Mouse (Mus musculus) CH12.LX (cell line): Measurements from ENCODE around the gene Gdpd2. TPM values are rescaled to one million over a fixed set of nuclear protein-coding genes. Genes with fewer than 3 reads are reported as not detected.

Source experiments
- DNase-seq: peaks from one replicate; pipeline ENCODE4 v3.0.0-alpha.2; 2013; ENCODE audit errors: extremely low read depth
- H3K27ac ChIP-seq: 2 replicates; pipeline ENCODE4 v1.5.1; 2012; ENCODE audit warnings: low read depth, mild to moderate bottlenecking, control low read depth, moderate library complexity; ENCODE audit not compliant: insufficient read depth
- H3K27me3 ChIP-seq: replicated peaks from 2 replicates; pipeline ENCODE3; 2012; ENCODE audit warnings: inconsistent platforms
- H3K36me3 ChIP-seq, 2 experiments: replicated peaks in 1 of 2; 2 replicates each; pipeline versions ENCODE3 to v1.6.1; 2012; ENCODE audit warnings: inconsistent platforms in 1 of 2, low read length in 1 of 2, mild to moderate bottlenecking in 1 of 2, mixed read lengths in 1 of 2, moderate library complexity in 1 of 2; ENCODE audit not compliant: control insufficient read depth in 1 of 2, insufficient read depth in 1 of 2
- H3K4me1 ChIP-seq, 2 experiments: 2 replicates each; pipeline ENCODE4 v1.6.1; 2012; ENCODE audit warnings: inconsistent platforms in 1 of 2, moderate library complexity in 1 of 2; ENCODE audit not compliant: insufficient read depth in 2 of 2, control insufficient read depth in 1 of 2
- H3K4me2 ChIP-seq: 2 replicates; pipeline ENCODE4 v1.6.1; 2012; ENCODE audit warnings: low read depth, mild to moderate bottlenecking, control low read depth; ENCODE audit not compliant: poor library complexity, insufficient read depth, severe bottlenecking
- H3K4me3 ChIP-seq, 3 experiments: fragments of 150-350 bp in 1 of 3; sonication (generic) in 1 of 3; replicated peaks in 1 of 3; 2 replicates each; pipeline versions ENCODE3 to v1.5.1; 2011 to 2012; ENCODE audit warnings: low read depth in 2 of 3, low read length in 2 of 3, mild to moderate bottlenecking in 2 of 3, moderate library complexity in 2 of 3, control low read depth in 1 of 3, improper control_type of control experiment in 1 of 3, inconsistent platforms in 1 of 3, mixed read lengths in 1 of 3; ENCODE audit not compliant: poor library complexity in 1 of 3
- H3K79me2 ChIP-seq: replicated peaks from 2 replicates; pipeline ENCODE4 v1.6.1; 2012; ENCODE audit warnings: mild to moderate bottlenecking, moderate library complexity; ENCODE audit not compliant: control insufficient read depth, poor library complexity, insufficient read depth, severe bottlenecking; ENCODE audit errors: extremely low read depth
- H3K9ac ChIP-seq: 2 replicates; pipeline ENCODE4 v1.6.1; 2012; ENCODE audit warnings: low read depth, mild to moderate bottlenecking, control low read depth, moderate library complexity; ENCODE audit not compliant: insufficient read depth
- H3K9me3 ChIP-seq: replicated peaks from 2 replicates; pipeline ENCODE3; 2012; ENCODE audit warnings: low read length, inconsistent platforms, mixed read lengths
- BHLHE40 ChIP-seq: IDR thresholded peaks from 2 replicates; pipeline ENCODE4 v1.6.1; 2011; ENCODE audit warnings: mild to moderate bottlenecking, low read depth, low read length, improper control_type of control experiment
- CHD1 ChIP-seq: IDR thresholded peaks from 2 replicates; pipeline ENCODE4 v1.6.1; 2012; ENCODE audit warnings: low read depth, low read length, improper control_type of control experiment, inconsistent platforms
- CTCF ChIP-seq, 2 experiments: IDR thresholded peaks in 1 of 2; conservative IDR thresholded peaks in 1 of 2; 2 replicates each; pipeline ENCODE4 v1.5.1; 2011 to 2012; ENCODE audit warnings: low read depth in 2 of 2, low read length in 2 of 2, improper control_type of control experiment in 1 of 2, inconsistent platforms in 1 of 2, mild to moderate bottlenecking in 1 of 2, moderate library complexity in 1 of 2
- ELF1 ChIP-seq: IDR thresholded peaks from 2 replicates; pipeline ENCODE4 v1.6.1; 2014; ENCODE audit warnings: low read depth, mild to moderate bottlenecking, inconsistent platforms, low read length, improper control_type of control experiment
- IRF4 ChIP-seq: IDR thresholded peaks from 2 replicates; pipeline ENCODE4 v1.6.1; 2014; ENCODE audit warnings: low read depth, mild to moderate bottlenecking, inconsistent platforms, low read length, improper control_type of control experiment
- MAFK ChIP-seq: IDR thresholded peaks from 2 replicates; pipeline ENCODE4 v1.6.1; 2011; ENCODE audit warnings: low read length, improper control_type of control experiment; ENCODE audit not compliant: insufficient replicate concordance
- MAX ChIP-seq: IDR thresholded peaks from 2 replicates; pipeline ENCODE4 v1.6.1; 2011; ENCODE audit warnings: low read length, improper control_type of control experiment
- MAZ ChIP-seq: IDR thresholded peaks from 2 replicates; pipeline ENCODE4 v1.6.1; 2012; ENCODE audit warnings: low read depth, mild to moderate bottlenecking, inconsistent platforms, low read length, improper control_type of control experiment, moderate library complexity
- MEF2A ChIP-seq: IDR thresholded peaks from 2 replicates; pipeline ENCODE4 v1.6.1; 2014; ENCODE audit warnings: low read depth, mild to moderate bottlenecking, inconsistent platforms, low read length, improper control_type of control experiment, borderline replicate concordance
- NELFE ChIP-seq: IDR thresholded peaks from 2 replicates; pipeline ENCODE4 v1.6.1; 2011; ENCODE audit warnings: low read depth, low read length, improper control_type of control experiment
- RAD21 ChIP-seq: IDR thresholded peaks from 2 replicates; pipeline ENCODE4 v1.6.1; 2011; ENCODE audit warnings: low read depth, mild to moderate bottlenecking, low read length, improper control_type of control experiment, moderate library complexity
- RCOR1 ChIP-seq: conservative IDR thresholded peaks from 2 replicates; pipeline ENCODE4 v1.6.1; 2012; ENCODE audit warnings: low read depth, mild to moderate bottlenecking, inconsistent platforms, low read length, improper control_type of control experiment
- TBP ChIP-seq: conservative IDR thresholded peaks from 2 replicates; pipeline ENCODE4 v1.6.1; 2011; ENCODE audit warnings: low read depth, low read length, improper control_type of control experiment
- TCF12 ChIP-seq: IDR thresholded peaks from 2 replicates; pipeline ENCODE4 v1.6.1; 2014; ENCODE audit warnings: low read depth, mild to moderate bottlenecking, inconsistent platforms, low read length, improper control_type of control experiment
- UBTF ChIP-seq: IDR thresholded peaks from 2 replicates; pipeline ENCODE4 v1.6.1; 2012; ENCODE audit warnings: low read depth, mild to moderate bottlenecking, inconsistent platforms, low read length, improper control_type of control experiment, moderate library complexity
- USF1 ChIP-seq: IDR thresholded peaks from 2 replicates; pipeline ENCODE4 v1.6.1; 2014; ENCODE audit warnings: low read depth, mild to moderate bottlenecking, inconsistent platforms, low read length, improper control_type of control experiment
- ZKSCAN1 ChIP-seq: IDR thresholded peaks from 2 replicates; pipeline ENCODE4 v1.6.1; 2012; ENCODE audit warnings: low read depth, inconsistent platforms, low read length, improper control_type of control experiment, borderline replicate concordance
- ZMIZ1 ChIP-seq: IDR thresholded peaks from 2 replicates; pipeline ENCODE4 v1.6.1; 2012; ENCODE audit warnings: low read depth, mild to moderate bottlenecking, inconsistent platforms, low read length, improper control_type of control experiment
- ZNF384 ChIP-seq: IDR thresholded peaks from 2 replicates; pipeline ENCODE4 v1.6.1; 2012; ENCODE audit warnings: low read depth, low read length, improper control_type of control experiment, inconsistent platforms
- dilution Hi-C: fragments of 300-500 bp; cut with MboI; formaldehyde crosslinking; loops from 2 replicates; pipeline ENCODE4 v1.14.3; 2020; ENCODE audit warnings: low sequenced_read_pairs; ENCODE audit not compliant: extremely low pct_unique_long_range_greater_than_20kb, extremely low pct_ligation_motif_present
- in situ Hi-C: fragments of 300-500 bp; cut with MboI; formaldehyde crosslinking; loops from 3 replicates; pipeline ENCODE4 v1.14.3; 2019; ENCODE audit warnings: low sequenced_read_pairs, low pct_ligation_motif_present, low pct_unique_long_range_greater_than_20kb, mixed read lengths
- polyA plus RNA-seq: library from polyadenylated mRNA; unstranded; fragments of >175 nt; gene quantifications from 2 replicates; pipeline ENCODE4 v1.2.1, GENCODE M21; 2012; ENCODE audit warnings: low read depth; ENCODE audit not compliant: insufficient read length
- total RNA-seq, 2 experiments: library from RNA; depleted of rRNA; stranded (reverse); fragments of 300-350 nt in 1 of 2; fragments of >200 nt in 1 of 2; gene quantifications; 2 replicates each; pipeline ENCODE4 v1.2.3; 2012 to 2014

Gene Gdpd2
- total and polyA plus RNA-seq, 3 experiments, result 0.09 TPM; not detected in 2

DNA sequence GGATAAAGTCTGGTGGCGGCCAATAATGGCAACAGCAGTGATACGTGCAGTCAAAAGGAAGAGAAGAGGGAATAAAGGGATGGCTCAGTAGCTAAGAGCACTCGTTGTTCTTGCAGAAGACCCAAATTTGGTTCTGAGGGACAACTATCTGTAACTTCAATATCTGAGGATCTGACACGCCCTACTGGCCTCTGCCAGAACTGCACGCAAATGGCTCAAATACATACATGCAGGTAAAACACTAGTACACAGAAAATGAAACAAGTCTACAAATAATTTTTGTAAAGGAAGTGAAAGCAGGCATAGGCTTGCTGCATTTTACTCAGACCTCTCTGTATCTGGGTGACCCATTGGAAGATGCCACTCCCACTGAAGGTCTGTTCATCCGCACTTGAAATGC lies 36.2 kb downstream of the Gdpd2 start:
- no peak overlapping the region for H3K9ac ChIP-seq
- H3K4me3 ChIP-seq, result no peak overlapping the region
- dilution Hi-C loops, result no loop called here
- no peaks in the 10 kb centered on the region for H3K36me3 ChIP-seq
- H3K4me1 ChIP-seq, result no peaks in the 10 kb centered on the region
- H3K79me2 ChIP-seq, result no peaks in the 10 kb centered on the region
- no peak overlapping the region for H3K4me2 ChIP-seq
- no peaks in the 10 kb centered on the region for H3K9me3 ChIP-seq
- H3K27ac ChIP-seq, result no peak overlapping the region
- peak; percentile 34 for DNase-seq
- in situ Hi-C loops, result no loop called here
- TF ChIP-seq RAD21 (peak; percentile 60), ZKSCAN1 (no peak), ELF1 (no peak), CTCF (conservative IDR thresholded peaks at IDR 0.05 in 1 of 2, IDR thresholded peaks at IDR 0.05 in 1 of 2; ENCODE audit: low read depth in 2 of 2, low read length in 2 of 2) (peak; percentile 28 to 60; a peak in 3 of 4 replicates)
- H3K27me3 ChIP-seq, result no peaks in the 10 kb centered on the region

DNA sequence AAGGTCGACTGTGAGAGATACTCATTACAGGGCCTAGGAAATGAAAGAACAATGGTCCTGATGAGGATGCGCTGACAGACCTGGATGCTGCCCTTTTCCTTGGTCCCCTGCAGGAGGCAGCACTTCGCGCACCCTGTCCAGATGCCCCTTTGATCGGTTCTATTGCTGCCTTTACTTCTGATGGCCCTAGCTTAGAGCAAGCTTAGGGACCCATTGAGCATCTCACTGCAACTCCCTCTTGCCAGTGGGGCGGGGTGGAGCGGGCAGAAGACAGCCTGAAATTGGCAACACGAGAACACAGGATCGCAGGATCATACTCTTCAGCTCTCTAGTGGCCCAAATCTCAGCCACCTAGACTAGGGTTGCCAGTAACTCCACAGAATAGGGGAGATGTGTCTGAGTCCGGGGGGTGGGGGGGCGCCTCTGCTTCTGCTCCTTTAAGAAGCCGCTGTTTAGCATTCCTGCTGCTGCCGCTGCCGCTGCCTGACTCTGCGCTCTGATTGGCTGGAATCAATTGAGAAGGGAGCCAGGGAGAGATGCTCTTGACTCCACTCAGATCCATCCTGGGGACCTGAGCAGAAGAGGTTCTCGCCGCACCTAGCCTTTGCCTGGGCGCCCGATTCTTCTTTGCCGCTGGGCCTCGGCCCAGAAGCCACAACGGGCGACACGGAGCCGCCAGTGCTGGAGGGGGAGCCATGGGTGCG lies 37.7 kb downstream of the Gdpd2 start, which contains the start of gene Dlg3:
Gene Dlg3, plus strand, starts transcription at position 542 of the 704 bp plus-strand sequence.
- dilution Hi-C loops, result no loop called here
- no peak within 1 kb of the TSS for H3K4me3 ChIP-seq
- no peaks in the 10 kb centered on the region for H3K4me1 ChIP-seq
- no peak for TF ChIP-seq MEF2A
- no peak for TF ChIP-seq USF1
- no peak for TF ChIP-seq ZMIZ1
- no peak for TF ChIP-seq RCOR1
- TF ChIP-seq IRF4, result no peak
- no peak for TF ChIP-seq NELFE
- H3K9ac ChIP-seq, result no peak within 1 kb of the TSS
- H3K4me2 ChIP-seq, result no peak within 1 kb of the TSS
- in situ Hi-C loops, result no loop called here
- H3K27me3 ChIP-seq, result no peaks in the 10 kb centered on the region
- no peak within 1 kb of the TSS for H3K27ac ChIP-seq
- H3K79me2 ChIP-seq, result no peaks in the 10 kb centered on the region
- no peaks in the 10 kb centered on the region for H3K9me3 ChIP-seq
- H3K36me3 ChIP-seq, result no peaks in the 10 kb centered on the region
- DNase-seq, result no peak

DNA sequence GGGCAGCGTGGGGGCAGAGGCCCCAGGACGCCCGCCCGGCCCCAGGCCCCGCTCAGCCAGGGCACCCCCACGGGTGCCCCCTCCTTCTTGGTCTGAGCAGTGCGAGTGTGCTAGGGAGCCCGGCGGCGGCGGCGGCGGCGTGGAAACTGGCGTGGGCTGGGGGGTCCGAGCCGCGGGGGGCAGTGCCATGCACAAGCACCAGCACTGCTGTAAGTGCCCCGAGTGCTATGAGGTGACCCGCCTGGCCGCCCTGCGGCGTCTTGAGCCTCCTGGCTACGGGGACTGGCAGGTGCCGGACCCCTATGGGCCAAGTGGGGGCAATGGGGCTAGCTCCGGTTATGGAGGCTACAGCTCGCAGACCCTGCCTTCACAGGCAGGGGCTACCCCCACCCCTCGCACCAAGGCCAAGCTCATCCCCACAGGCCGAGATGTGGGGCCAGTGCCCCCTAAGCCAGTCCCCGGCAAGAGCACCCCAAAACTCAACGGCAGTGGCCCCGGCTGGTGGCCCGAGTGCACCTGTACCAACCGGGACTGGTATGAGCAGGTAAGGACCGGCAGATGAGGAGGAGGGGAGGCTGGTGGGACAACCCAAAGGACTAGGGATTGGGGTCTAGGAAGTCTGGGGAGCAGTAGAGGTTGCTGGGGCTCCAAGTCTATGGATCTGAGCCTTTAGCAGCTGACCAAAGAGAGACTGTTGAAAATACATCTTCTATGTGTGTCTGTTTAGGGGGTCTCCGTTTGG lies 38.4 kb downstream of the Gdpd2 start:
- Histone ChIP-seq H3K4me3 (no peak overlapping the region), H3K9ac (no peak overlapping the region), H3K9me3 (no peaks in the 10 kb centered on the region), H3K27me3 (no peaks in the 10 kb centered on the region), H3K4me2 (no peak overlapping the region), H3K79me2 (no peaks in the 10 kb centered on the region), H3K27ac (no peak overlapping the region), H3K36me3 (no peaks in the 10 kb centered on the region), H3K4me1 (no peaks in the 10 kb centered on the region)
- in situ Hi-C loops (no loop called here), dilution Hi-C loops (no loop called here)
- TF ChIP-seq UBTF (no peak), ZKSCAN1 (no peak), MAFK (no peak), MAX (no peak), ZNF384 (no peak), MAZ (no peak), ELF1 (no peak), BHLHE40 (no peak), USF1 (no peak), TBP (no peak), TCF12 (no peak), CHD1 (no peak)
- no peak for DNase-seq
